Mouse (Mus musculus) limb, embryonic 11.5 days (tissue): Measurements from ENCODE around the gene 1700019D03Rik. TPM values are rescaled to one million over a fixed set of nuclear protein-coding genes. Genes with fewer than 3 reads are reported as not detected.

ENCODE experiments used
- ATAC-seq: fragments of 200-750 bp; cut with Nextera tagmentation; 2 replicates; pipeline ENCODE4 v1.8.0; 2017; ENCODE audit warnings: low read depth; ENCODE audit not compliant: insufficient number of reproducible peaks, low FRiP score, low TSS enrichment
- DNase-seq: peaks from one replicate; pipeline ENCODE4 v3.0.0-alpha.2; 2015; ENCODE audit warnings: low spot score
- H3K27ac ChIP-seq: fragments of 300-500 bp; sonication (generic); replicated peaks from 2 replicates; pipeline ENCODE4 v1.5.1; 2014; ENCODE audit warnings: low read depth, mild to moderate bottlenecking, low read length
- H3K27me3 ChIP-seq: fragments of 300-500 bp; sonication (generic); 2 replicates; pipeline ENCODE4 v1.6.1; 2014; ENCODE audit warnings: mild to moderate bottlenecking, low read length, mixed read lengths; ENCODE audit not compliant: control insufficient read depth, insufficient read depth
- H3K36me3 ChIP-seq: fragments of 300-500 bp; sonication (generic); 2 replicates; pipeline ENCODE4 v1.6.1; 2014; ENCODE audit warnings: mild to moderate bottlenecking, low read length, moderate library complexity, mixed read lengths; ENCODE audit not compliant: control insufficient read depth, insufficient read depth
- H3K4me1 ChIP-seq: fragments of 300-500 bp; sonication (generic); 2 replicates; pipeline ENCODE4 v1.6.1; 2014; ENCODE audit warnings: low read length, mixed read lengths; ENCODE audit not compliant: control insufficient read depth, insufficient read depth
- H3K4me2 ChIP-seq: fragments of 300-500 bp; sonication (generic); 2 replicates; pipeline ENCODE4 v1.6.1; 2014; ENCODE audit warnings: low read depth, mild to moderate bottlenecking, moderate library complexity; ENCODE audit not compliant: severe bottlenecking
- H3K4me3 ChIP-seq: fragments of 300-500 bp; sonication (generic); 2 replicates; pipeline ENCODE4 v1.5.1; 2014; ENCODE audit warnings: low read depth, low read length
- H3K9ac ChIP-seq: fragments of 300-500 bp; sonication (generic); 2 replicates; pipeline ENCODE4 v1.6.1; 2014; ENCODE audit warnings: mild to moderate bottlenecking, low read length
- H3K9me3 ChIP-seq: fragments of 300-500 bp; sonication (generic); 2 replicates; pipeline ENCODE4 v1.6.1; 2016; ENCODE audit warnings: low read length; ENCODE audit not compliant: control insufficient read depth
- WGBS: fragments of 180-500 bp; shearing (Covaris S2); extraction: QIAGEN DNeasy Blood & Tissue Kit; methylation state at CpG from one replicate; pipeline ENCODE4 v1.1.7; 2014; 5-methylcytosine and 5-hydroxymethylcytosine counted together
- polyA plus RNA-seq: library from polyadenylated mRNA; unstranded; fragments of >200 nt; fragmentation: Nextera tagmentation; extraction: Ambion mirVana; gene quantifications from 2 replicates; pipeline ENCODE4 v1.2.1, GENCODE M21; 2014

1700019D03Rik gene
- polyA plus RNA-seq, 1 experiment from 2014 or later = 1.5 TPM

DNA sequence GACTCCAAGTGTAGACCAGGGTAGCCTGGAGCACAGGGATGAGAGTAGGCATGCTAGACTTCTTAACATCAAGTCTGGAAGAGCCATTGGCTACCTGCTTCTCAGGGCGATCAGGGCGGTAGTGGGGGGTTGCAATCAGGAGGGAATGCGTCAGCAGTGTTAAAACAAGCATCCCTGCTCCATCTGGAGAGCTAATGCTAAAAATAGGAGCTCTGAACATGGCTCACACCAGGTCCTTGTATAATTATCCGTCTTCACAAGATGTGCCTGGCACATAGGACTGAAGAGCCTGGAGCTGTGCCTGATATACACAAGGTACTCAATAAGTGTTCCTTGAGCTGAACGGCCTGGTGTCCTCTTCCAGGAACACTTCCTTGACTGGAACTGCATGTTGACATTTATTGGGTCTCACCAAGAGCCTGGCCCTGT is 17.5 kb upstream of the 1700019D03Rik start:
- ATAC-seq (no peak), DNase-seq (no peak)
- Histone ChIP-seq H3K9ac (no peak overlapping the region), H3K27me3 (no peaks in the 10 kb centered on the region), H3K9me3 (no peaks in the 10 kb centered on the region), H3K4me2 (no peak overlapping the region), H3K27ac (no peak overlapping the region), H3K36me3 (no peaks in the 10 kb centered on the region), H3K4me3 (no peak overlapping the region), H3K4me1 (no peaks in the 10 kb centered on the region)
- 86% methylated on average over 5 of the region's 5 CpGs for WGBS

DNA sequence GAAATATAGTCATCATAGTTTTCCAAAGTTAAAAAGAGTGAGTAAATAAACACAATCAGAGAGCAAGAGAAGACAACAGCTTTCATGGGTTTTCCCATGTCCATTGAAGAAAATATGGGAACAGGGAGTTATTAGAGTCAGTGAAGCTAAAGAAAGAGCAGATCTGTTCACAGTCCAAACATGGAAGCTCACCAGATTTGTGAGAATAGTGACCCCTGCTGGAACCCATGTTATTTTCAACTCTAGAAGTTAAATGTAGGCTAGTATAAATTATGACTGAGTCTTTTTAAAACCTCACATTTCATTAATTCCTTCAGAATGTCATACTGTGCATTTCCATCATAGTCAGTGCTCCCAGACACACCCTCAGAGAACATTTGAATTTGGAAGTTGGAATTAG is 12.6 kb upstream of the 1700019D03Rik start:
- H3K4me1 ChIP-seq = no peaks in the 10 kb centered on the region
- H3K4me3 ChIP-seq = no peak overlapping the region
- H3K27ac ChIP-seq = no peak overlapping the region
- no peak overlapping the region for H3K4me2 ChIP-seq
- no peaks in the 10 kb centered on the region for H3K9me3 ChIP-seq
- no peaks in the 10 kb centered on the region for H3K36me3 ChIP-seq
- no peaks in the 10 kb centered on the region for H3K27me3 ChIP-seq
- ATAC-seq (no peak), DNase-seq (no peak)
- no peak overlapping the region for H3K9ac ChIP-seq

DNA sequence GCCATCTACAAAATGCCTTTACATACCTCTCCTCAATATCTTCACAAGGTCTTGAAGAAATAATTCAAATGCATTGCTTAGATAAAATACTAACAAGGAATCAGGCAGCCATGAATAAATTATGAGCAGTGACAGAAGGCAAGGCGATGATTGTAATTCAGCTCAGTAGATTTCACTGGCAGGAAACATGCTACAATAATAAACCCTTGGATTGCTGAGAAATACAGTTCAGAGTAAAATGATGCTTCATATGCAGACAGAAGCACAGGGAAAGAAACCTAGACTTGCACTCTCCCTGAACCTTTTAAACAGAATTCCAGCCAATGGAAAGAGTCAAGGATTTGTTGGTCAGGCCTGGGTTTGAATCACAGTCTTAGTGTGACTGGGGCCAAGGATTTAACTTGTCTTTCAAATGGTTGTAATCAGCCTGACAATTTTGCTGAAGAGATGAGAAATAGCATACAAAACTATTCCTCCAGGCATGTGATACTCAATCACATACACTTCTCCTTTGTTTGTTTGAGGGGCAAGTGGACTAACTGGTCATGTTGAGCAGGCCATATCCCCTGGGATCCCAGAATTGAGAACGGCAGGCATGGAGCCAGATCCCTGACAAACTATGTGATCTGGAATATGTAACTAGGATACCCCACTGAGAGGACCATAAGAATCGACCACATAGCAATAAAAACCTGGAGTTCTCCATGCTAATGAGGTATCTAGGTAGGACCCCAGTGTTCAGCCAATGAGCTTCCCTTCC is 1.1 kb downstream of the 1700019D03Rik start:
- no peaks in the 10 kb centered on the region for H3K9me3 ChIP-seq
- no peak overlapping the region for H3K27ac ChIP-seq
- H3K4me1 ChIP-seq = no peaks in the 10 kb centered on the region
- no peak overlapping the region for H3K4me3 ChIP-seq
- 67% methylated on average over 3 of the region's 3 CpGs for WGBS
- H3K36me3 ChIP-seq = no peaks in the 10 kb centered on the region
- no peak overlapping the region for H3K9ac ChIP-seq
- DNase-seq (no peak), ATAC-seq (no peak)
- no peaks in the 10 kb centered on the region for H3K27me3 ChIP-seq
- H3K4me2 ChIP-seq = no peak overlapping the region

DNA sequence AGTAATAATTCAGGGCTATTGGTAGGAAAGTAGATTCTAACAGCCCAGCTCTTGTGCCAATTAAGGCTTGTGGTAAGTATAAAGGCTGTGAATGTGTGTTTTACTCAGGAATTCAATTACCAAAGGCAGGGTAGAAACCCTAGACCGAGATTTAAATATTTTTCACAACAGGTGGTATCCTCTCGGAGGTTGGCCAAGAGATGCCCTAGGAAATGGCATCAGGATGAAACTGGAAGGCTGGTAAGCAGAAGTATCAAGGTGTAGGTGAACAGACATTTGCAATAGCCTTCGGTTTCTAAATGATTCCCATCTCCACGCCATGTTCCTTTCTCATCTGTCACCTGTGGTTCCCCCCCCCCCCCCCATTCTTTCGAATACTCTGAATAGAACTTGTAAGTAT is 4.4 kb downstream of the 1700019D03Rik start:
- DNase-seq = no peak
- Histone ChIP-seq H3K4me1 (no peaks in the 10 kb centered on the region), H3K27ac (no peak overlapping the region), H3K9me3 (no peaks in the 10 kb centered on the region), H3K36me3 (no peaks in the 10 kb centered on the region), H3K4me2 (no peak overlapping the region), H3K4me3 (no peak overlapping the region), H3K9ac (no peak overlapping the region), H3K27me3 (no peaks in the 10 kb centered on the region)
- no peak for ATAC-seq
- WGBS = 71% methylated on average over 5 of the region's 5 CpGs

GRCm38 (mm10) chr1:53014716-53015115 is 5.3 kb downstream of the 1700019D03Rik start:
- Histone ChIP-seq H3K4me1 (no peaks in the 10 kb centered on the region), H3K27ac (no peak overlapping the region), H3K9ac (no peak overlapping the region), H3K36me3 (no peaks in the 10 kb centered on the region), H3K4me3 (no peak overlapping the region), H3K4me2 (no peak overlapping the region), H3K27me3 (no peaks in the 10 kb centered on the region), H3K9me3 (no peaks in the 10 kb centered on the region)
- ATAC-seq (no peak), DNase-seq (no peak)
- WGBS = 79% methylated on average over 6 of the region's 6 CpGs

DNA sequence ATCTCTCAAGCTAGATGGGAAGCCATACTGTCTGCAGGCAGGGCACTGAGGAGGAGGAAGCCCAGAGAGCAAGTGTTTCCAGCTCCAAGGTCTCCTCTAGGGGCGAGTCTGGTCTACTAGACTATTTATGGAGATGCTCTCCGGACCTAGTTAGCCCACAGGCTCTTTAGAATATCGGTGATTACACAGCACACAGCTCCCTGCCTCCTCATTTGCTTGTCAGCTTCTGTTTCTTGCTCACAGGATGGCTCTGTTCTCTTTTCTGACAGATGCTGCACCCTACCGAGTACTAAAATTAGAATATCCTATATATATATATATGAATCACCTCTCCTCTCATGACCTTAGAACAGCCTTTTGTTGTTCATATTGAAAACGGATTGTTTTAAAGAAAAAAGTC is 33.3 kb downstream of the 1700019D03Rik start:
- H3K4me3 ChIP-seq = no peak overlapping the region
- H3K27me3 ChIP-seq = no peaks in the 10 kb centered on the region
- no peak for DNase-seq
- no peak for ATAC-seq
- no peak overlapping the region for H3K4me2 ChIP-seq
- H3K4me1 ChIP-seq = no peaks in the 10 kb centered on the region
- no peak overlapping the region for H3K27ac ChIP-seq
- no peaks in the 10 kb centered on the region for H3K9me3 ChIP-seq
- WGBS = 78% methylated on average over 5 of the region's 5 CpGs
- no peaks in the 10 kb centered on the region for H3K36me3 ChIP-seq
- H3K9ac ChIP-seq = no peak overlapping the region

- DNase-seq = no peak
- ATAC-seq = no peak
- Histone ChIP-seq H3K9ac (no peak overlapping the region), H3K4me2 (no peak overlapping the region), H3K9me3 (no peaks in the 10 kb centered on the region), H3K4me3 (no peak overlapping the region), H3K4me1 (no peaks in the 10 kb centered on the region), H3K27ac (no peak overlapping the region), H3K27me3 (no peaks in the 10 kb centered on the region), H3K36me3 (no peaks in the 10 kb centered on the region)
- 85% methylated on average over 5 of the region's 5 CpGs for WGBS
Measured at GRCm38 (mm10) chr1:52973198-52973597, 46.8 kb downstream of the 1700019D03Rik start.

- 85% methylated on average over 2 of the region's 2 CpGs for WGBS
Measured at GRCm38 (mm10) chr1:52971881-52972503, 48.0 kb downstream of the 1700019D03Rik start.

More at GRCm38 (mm10) chr1:52971881-52972503, 48.0 kb downstream of the 1700019D03Rik start:
- H3K9ac ChIP-seq = no peak overlapping the region
- no peaks in the 10 kb centered on the region for H3K4me1 ChIP-seq
- no peaks in the 10 kb centered on the region for H3K27me3 ChIP-seq
- DNase-seq (no peak), ATAC-seq (no peak)
- no peak overlapping the region for H3K4me3 ChIP-seq
- no peaks in the 10 kb centered on the region for H3K9me3 ChIP-seq
- H3K27ac ChIP-seq = no peak overlapping the region
- no peak overlapping the region for H3K4me2 ChIP-seq
- H3K36me3 ChIP-seq = no peaks in the 10 kb centered on the region
